Mouse (Mus musculus): Measurements from ENCODE around the gene Uncx. TPM values are rescaled to one million over a fixed set of nuclear protein-coding genes. Genes with fewer than 3 reads are reported as not detected.
"Not testable (repeated sequence)": the region's sequence is repeated elsewhere in the genome, so short reads cannot be mapped to it uniquely, and the experiment has no call there.

Uncx gene
- polyA plus RNA-seq, 1 experiment, result not detected

- H3K4me3 ChIP-seq (ENCODE audit: extremely low read depth, insufficient read depth, insufficient read length), result no peak overlapping the region
- H3K27ac ChIP-seq (ENCODE audit: insufficient read depth, low read length), result no peak overlapping the region
- 43% methylated on average over 27 of the region's 27 CpGs for WGBS
- no peaks in the 10 kb centered on the region for H3K4me1 ChIP-seq (ENCODE audit: control insufficient read depth, insufficient read depth, insufficient read length)
- DNase-seq (ENCODE audit: low read depth in 1 of 2, low spot score in 2 of 2), result no peak
- no peaks in the 10 kb centered on the region for H3K36me3 ChIP-seq (ENCODE audit: control insufficient read depth, insufficient read depth, low read length)
- peaks cover 5% of the 10 kb centered on the region for H3K27me3 ChIP-seq (ENCODE audit: control insufficient read depth, insufficient read depth, low read length)
- no peak for TF ChIP-seq POLR2A (IDR thresholded peaks at IDR 0.05; ENCODE audit: low read depth, low read length)
- TF ChIP-seq CTCF (IDR thresholded peaks at IDR 0.05; ENCODE audit: extremely low read depth, insufficient read depth, insufficient read length, insufficient replicate concordance), result no peak
These were observed 37.0 kb downstream of the Uncx start for GRCm38 (mm10) chr5:139580171-139580743.

DNA sequence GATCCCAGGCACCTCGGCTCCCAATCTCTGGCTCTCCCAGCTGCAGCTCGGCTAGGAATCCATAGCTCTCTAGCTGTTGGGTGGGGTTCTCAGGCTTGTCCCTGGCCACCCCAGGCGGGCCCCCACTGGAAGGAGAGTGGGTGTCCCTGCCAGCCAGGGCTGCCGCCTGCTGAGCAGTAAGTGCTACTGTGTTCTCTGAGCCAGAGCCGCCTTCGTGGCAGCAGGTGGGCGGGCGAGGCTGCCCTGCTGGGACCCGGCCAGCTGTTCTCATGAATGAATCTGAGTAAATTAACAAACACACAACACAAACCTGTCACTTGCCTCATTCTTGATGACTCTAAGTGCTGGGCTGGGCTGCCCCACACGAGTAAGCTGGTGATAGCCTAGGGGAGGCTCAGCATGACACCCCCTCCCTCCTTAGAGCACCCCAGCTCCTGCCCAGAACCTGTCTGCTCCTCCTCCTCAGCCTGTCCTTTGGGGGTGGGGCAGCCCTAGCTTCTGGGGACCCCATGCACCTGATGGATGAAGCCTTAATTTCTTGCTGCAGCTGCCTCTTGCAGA is 38.1 kb downstream of the Uncx start:
- H3K36me3 ChIP-seq (ENCODE audit: control insufficient read depth, insufficient read depth, low read length), result no peaks in the 10 kb centered on the region
- peaks cover 10% of the 10 kb centered on the region for H3K27me3 ChIP-seq (ENCODE audit: control insufficient read depth, insufficient read depth, low read length)

DNA sequence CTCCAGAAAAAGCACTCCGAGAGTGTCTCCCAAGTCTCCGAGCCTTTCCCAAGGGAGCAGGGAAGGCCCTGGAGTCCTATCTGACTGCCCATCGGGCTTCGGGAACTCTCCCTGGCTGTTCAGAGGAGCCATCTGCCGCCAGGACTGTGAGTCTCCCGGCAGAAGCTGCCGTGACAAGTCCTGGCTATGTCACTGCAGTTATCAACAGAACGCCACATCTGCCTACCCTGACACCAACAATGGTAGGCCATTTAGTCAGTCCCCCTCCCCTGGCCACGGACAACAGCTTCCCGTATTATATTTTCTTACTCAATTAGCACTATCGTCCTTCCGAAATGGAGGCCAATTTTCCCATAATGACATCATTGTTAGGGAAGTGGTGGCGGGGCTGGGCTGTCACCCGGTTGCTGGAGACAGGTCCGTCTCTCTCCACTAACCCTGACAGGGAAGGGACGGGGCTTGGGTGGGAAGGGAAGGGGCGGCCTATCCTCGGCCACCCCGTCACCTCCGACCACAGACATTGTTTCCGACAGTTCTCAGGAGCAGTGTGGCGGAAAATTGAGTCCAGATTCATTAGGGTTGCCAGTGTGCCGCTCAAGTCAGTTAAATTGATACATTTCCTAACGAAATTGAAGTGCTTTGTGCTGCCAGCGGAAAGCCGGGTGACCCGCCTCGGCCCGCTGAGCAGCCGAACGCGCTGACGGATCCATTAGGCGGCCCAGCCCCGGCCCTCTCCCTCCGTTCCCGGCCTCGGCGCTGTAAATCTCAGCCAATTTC is 41.9 kb downstream of the Uncx start:
- Histone ChIP-seq H3K36me3 (ENCODE audit: control insufficient read depth, insufficient read depth, low read length) (no peaks in the 10 kb centered on the region), H3K27ac (ENCODE audit: insufficient read depth, low read length) (no peak overlapping the region), H3K4me3 (ENCODE audit: extremely low read depth, insufficient read depth, insufficient read length) (no peak overlapping the region), H3K27me3 (ENCODE audit: control insufficient read depth, insufficient read depth, low read length) (peaks cover 10% of the 10 kb centered on the region), H3K4me1 (ENCODE audit: control insufficient read depth, insufficient read depth, insufficient read length) (no peaks in the 10 kb centered on the region)
- TF ChIP-seq POLR2A (IDR thresholded peaks at IDR 0.05; ENCODE audit: low read depth, low read length), result no peak
- TF ChIP-seq CTCF (IDR thresholded peaks at IDR 0.05; ENCODE audit: extremely low read depth, insufficient read depth, insufficient read length, insufficient replicate concordance), result no peak
- no peak for DNase-seq (ENCODE audit: low read depth in 1 of 2, low spot score in 2 of 2)
- 13% methylated on average over 39 of the region's 39 CpGs for WGBS

More for the DNA sequence above, 38.1 kb downstream of the Uncx start:
- no peak overlapping the region for H3K27ac ChIP-seq (ENCODE audit: insufficient read depth, low read length)
- H3K4me1 ChIP-seq (ENCODE audit: control insufficient read depth, insufficient read depth, insufficient read length), result no peaks in the 10 kb centered on the region
- H3K4me3 ChIP-seq (ENCODE audit: extremely low read depth, insufficient read depth, insufficient read length), result no peak overlapping the region
- WGBS, result 15% methylated on average over 10 of the region's 10 CpGs
- TF ChIP-seq POLR2A (IDR thresholded peaks at IDR 0.05; ENCODE audit: low read depth, low read length) (no peak), CTCF (IDR thresholded peaks at IDR 0.05; ENCODE audit: extremely low read depth, insufficient read depth, insufficient read length, insufficient replicate concordance) (no peak)
- DNase-seq (ENCODE audit: low read depth in 1 of 2, low spot score in 2 of 2), result no peak

DNA sequence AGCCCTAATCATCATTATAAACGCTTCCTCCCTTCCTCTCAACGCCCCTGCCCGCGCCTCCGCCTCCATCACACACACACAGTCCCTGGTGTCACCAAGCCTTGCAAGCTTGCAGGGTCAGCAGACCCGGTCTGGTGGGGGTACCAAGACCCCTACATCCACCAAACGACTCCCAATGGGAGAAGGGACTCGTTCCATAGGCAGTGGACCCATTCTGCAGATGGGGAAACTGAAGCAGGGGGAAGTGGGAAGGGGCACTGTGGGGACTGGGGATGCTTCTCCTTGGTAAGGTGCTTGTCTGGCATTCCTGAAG is 42.4 kb downstream of the Uncx start:
- no peak overlapping the region for H3K27ac ChIP-seq (ENCODE audit: insufficient read depth, low read length)
- H3K4me1 ChIP-seq (ENCODE audit: control insufficient read depth, insufficient read depth, insufficient read length), result no peaks in the 10 kb centered on the region
- no peaks in the 10 kb centered on the region for H3K36me3 ChIP-seq (ENCODE audit: control insufficient read depth, insufficient read depth, low read length)
- H3K4me3 ChIP-seq (ENCODE audit: extremely low read depth, insufficient read depth, insufficient read length), result no peak overlapping the region
- peaks cover 10% of the 10 kb centered on the region for H3K27me3 ChIP-seq (ENCODE audit: control insufficient read depth, insufficient read depth, low read length)
- no peak for DNase-seq (ENCODE audit: low read depth in 1 of 2, low spot score in 2 of 2)
- TF ChIP-seq CTCF (IDR thresholded peaks at IDR 0.05; ENCODE audit: extremely low read depth, insufficient read depth, insufficient read length, insufficient replicate concordance) (no peak), POLR2A (IDR thresholded peaks at IDR 0.05; ENCODE audit: low read depth, low read length) (no peak)
- WGBS, result 15% methylated on average over 8 of the region's 8 CpGs

DNA sequence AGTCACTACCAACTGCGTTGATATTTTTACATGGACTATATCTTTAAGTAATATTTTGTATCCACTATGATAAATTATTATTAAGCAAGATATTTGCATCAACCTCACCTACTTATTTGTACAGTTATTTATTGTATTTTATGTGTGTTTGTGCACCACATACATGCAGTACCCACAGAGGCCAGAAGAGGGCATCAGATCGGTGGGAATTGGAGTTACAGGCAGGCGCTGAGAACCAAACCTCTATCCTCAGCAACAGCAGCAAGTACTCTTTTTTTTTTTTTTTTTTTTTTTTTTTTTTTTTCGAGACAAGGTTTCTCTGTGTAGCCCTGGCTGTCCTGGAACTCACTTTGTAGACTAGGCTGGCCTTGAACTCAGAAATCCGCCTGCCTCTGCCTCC is 44.2 kb downstream of the Uncx start:
- 81% methylated on average over 4 of the region's 5 CpGs for WGBS
- not testable (repeated sequence) for H3K4me1 ChIP-seq (ENCODE audit: control insufficient read depth, insufficient read depth, insufficient read length); H3K36me3 ChIP-seq (ENCODE audit: control insufficient read depth, insufficient read depth, low read length); H3K4me3 ChIP-seq (ENCODE audit: extremely low read depth, insufficient read depth, insufficient read length); H3K27ac ChIP-seq (ENCODE audit: insufficient read depth, low read length); DNase-seq (ENCODE audit: low read depth in 1 of 2, low spot score in 2 of 2); H3K27me3 ChIP-seq (ENCODE audit: control insufficient read depth, insufficient read depth, low read length)

DNA sequence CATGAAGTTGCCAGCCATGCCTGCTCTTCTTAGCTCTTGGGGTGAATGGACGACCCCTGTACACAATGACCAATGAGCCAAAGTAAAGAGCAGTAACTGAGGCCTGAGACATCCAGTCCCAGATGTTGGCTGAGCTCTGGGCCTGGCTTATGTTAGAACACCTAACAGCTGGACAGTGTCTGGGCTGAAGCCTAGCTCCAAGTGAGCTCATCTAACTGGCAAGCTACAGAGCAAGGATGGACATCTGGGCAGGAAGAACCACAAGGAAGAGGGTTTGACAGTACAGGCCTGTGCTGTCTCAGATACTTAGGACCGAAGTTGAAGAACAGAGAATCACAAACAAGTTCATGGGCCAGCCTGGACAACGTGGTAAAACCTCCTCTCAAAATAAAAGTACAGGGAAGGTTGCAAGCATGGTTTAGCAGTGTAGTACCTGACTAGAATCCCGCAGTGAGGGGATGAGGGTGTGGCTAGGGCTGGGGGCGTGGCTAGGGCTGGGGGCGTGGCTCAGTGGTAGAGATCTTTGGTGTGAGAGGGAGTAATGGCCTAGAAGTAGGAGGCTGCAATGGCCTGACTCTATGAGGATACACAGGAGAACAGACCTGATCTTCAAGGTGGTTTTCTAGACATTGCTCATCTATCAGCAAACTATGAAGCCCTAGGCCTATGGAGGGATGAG is 47.5 kb downstream of the Uncx start:
- 40% methylated on average over 6 of the region's 6 CpGs for WGBS
- not testable (repeated sequence) for H3K4me3 ChIP-seq (ENCODE audit: extremely low read depth, insufficient read depth, insufficient read length); H3K27me3 ChIP-seq (ENCODE audit: control insufficient read depth, insufficient read depth, low read length); H3K4me1 ChIP-seq (ENCODE audit: control insufficient read depth, insufficient read depth, insufficient read length); DNase-seq (ENCODE audit: low read depth in 1 of 2, low spot score in 2 of 2); H3K36me3 ChIP-seq (ENCODE audit: control insufficient read depth, insufficient read depth, low read length); H3K27ac ChIP-seq (ENCODE audit: insufficient read depth, low read length)

GRCm38 (mm10) chr5:139592011-139592410 is 48.7 kb downstream of the Uncx start:
- 79% methylated on average over 3 of the region's 3 CpGs for WGBS
- H3K27me3 ChIP-seq (ENCODE audit: control insufficient read depth, insufficient read depth, low read length), result no peaks in the 10 kb centered on the region

More at GRCm38 (mm10) chr5:139592011-139592410, 48.7 kb downstream of the Uncx start:
- no peaks in the 10 kb centered on the region for H3K4me1 ChIP-seq (ENCODE audit: control insufficient read depth, insufficient read depth, insufficient read length)
- no peak overlapping the region for H3K27ac ChIP-seq (ENCODE audit: insufficient read depth, low read length)
- no peak for TF ChIP-seq CTCF (IDR thresholded peaks at IDR 0.05; ENCODE audit: extremely low read depth, insufficient read depth, insufficient read length, insufficient replicate concordance)
- H3K4me3 ChIP-seq (ENCODE audit: extremely low read depth, insufficient read depth, insufficient read length), result no peak overlapping the region
- H3K36me3 ChIP-seq (ENCODE audit: control insufficient read depth, insufficient read depth, low read length), result no peaks in the 10 kb centered on the region
- DNase-seq (ENCODE audit: low read depth in 1 of 2, low spot score in 2 of 2), result no peak

All from spleen, adult 2 months (tissue).